Comparison of ENCODE assay signal across 14 mouse cellular contexts in the genomic region with DNA sequence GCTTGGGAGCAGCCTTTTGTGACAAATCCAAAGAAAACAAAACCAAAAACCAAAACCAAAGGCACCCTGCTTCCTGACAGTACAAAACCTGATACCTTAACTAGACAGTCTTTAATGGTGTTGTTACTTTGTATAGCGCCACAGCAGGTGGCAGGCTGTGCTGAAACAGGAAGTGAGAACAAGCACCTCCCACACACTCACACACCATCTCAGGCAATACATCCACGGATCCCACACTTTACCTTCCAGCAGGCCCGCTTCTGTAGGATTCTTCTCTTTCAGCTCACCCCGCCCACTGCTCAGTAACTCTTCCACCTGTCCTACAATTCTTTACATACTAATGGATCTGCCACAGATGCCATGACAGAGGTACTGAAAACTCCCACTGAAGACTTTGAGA. TPM values are rescaled to one million over a fixed set of nuclear protein-coding genes. Genes with fewer than 3 reads are reported as not detected.
DNase-seq lines count a peak whose midpoint lies in the region; ATAC-seq and TF ChIP-seq lines count a peak whose summit lies in the region.
"Had no signal": no experiment of that assay in that cellular context is flagged by ENCODE, and none has a peak within 500 bp of the region (broad histone marks: within the 10 kb centered on the region; RNA-seq: fewer than 3 reads in every experiment).

No protein-coding gene starts in this region.

- H3K4me2 ChIP-seq in lung, embryonic 16.5 days (ENCODE audit: low read depth, low read length): no peak overlapping the region
- H3K4me2 ChIP-seq in midbrain, embryonic 14.5 days (ENCODE audit: low read length): no peak overlapping the region
- no peak overlapping the region for H3K4me2 ChIP-seq in hindbrain, embryonic 16.5 days (ENCODE audit: low read length)
- H3K4me2 ChIP-seq: neural tube, embryonic 15.5 days had no signal

- no peaks in the 10 kb centered on the region for H3K9me3 ChIP-seq in lung, embryonic 16.5 days (ENCODE audit: control insufficient read depth, low read length)
- no peaks in the 10 kb centered on the region for H3K9me3 ChIP-seq in midbrain, embryonic 14.5 days (ENCODE audit: control insufficient read depth, low read length)
- H3K9me3 ChIP-seq in hindbrain, embryonic 16.5 days (ENCODE audit: control insufficient read depth, low read length): no peaks in the 10 kb centered on the region
- H3K9me3 ChIP-seq: embryonic facial prominence, embryonic 10.5 days; midbrain, embryonic 10.5 days; neural tube, embryonic 15.5 days had no signal

- no peak for TF ChIP-seq CTCF in lung, adult 2 months (IDR thresholded peaks at IDR 0.05; ENCODE audit: insufficient read depth, low read length)

- 68% methylated on average over 4 of the region's 4 CpGs for WGBS in lung, embryonic 16.5 days
- whole genome bisulfite sequencing in midbrain, embryonic 14.5 days: 88% methylated on average over 4 of the region's 4 CpGs
- 83% methylated on average over 4 of the region's 4 CpGs for WGBS in hindbrain, embryonic 16.5 days
- 61% methylated on average over 4 of the region's 4 CpGs for WGBS in lung, adult 2 months

- DNase-seq in lung, postnatal 4 days: no peak
- peak; percentile 92 for DNase-seq in ES-CJ7 (ENCODE audit: low read depth, low spot score)
- peak; percentile 62 for DNase-seq in induced T-regulatory cell, adult 2 months (ENCODE audit: low read depth)
- DNase-seq in splenic B cell, adult 2 months (ENCODE audit: low read depth, low spot score): peak; percentile 78
- DNase-seq in midbrain, embryonic 14.5 days: no peak
- DNase-seq in lung, adult 2 months: no peak
- DNase-seq: forebrain, postnatal 0 days; kidney, adult 9 months had no signal

- H3K27ac ChIP-seq in lung, embryonic 16.5 days (ENCODE audit: low read length): peak overlapping the region; percentile 20; the same call in 1 of the 2 replicates
- no peak overlapping the region for H3K27ac ChIP-seq in midbrain, embryonic 14.5 days (replicated peaks; ENCODE audit: low read depth, low read length)
- H3K27ac ChIP-seq in hindbrain, embryonic 16.5 days (ENCODE audit: low read depth, low read length): no peak overlapping the region
- H3K27ac ChIP-seq: embryonic facial prominence, embryonic 10.5 days; midbrain, embryonic 10.5 days; neural tube, embryonic 15.5 days had no signal

- H3K4me1 ChIP-seq in lung, embryonic 16.5 days (replicated peaks; ENCODE audit: control insufficient read depth, insufficient read depth, low read length): peaks cover 22% of the 10 kb centered on the region
- peaks cover 5% of the 10 kb centered on the region for H3K4me1 ChIP-seq in midbrain, embryonic 14.5 days (ENCODE audit: control insufficient read depth, insufficient read depth, low read length)
- peaks cover 2% of the 10 kb centered on the region for H3K4me1 ChIP-seq in hindbrain, embryonic 16.5 days (ENCODE audit: control insufficient read depth, insufficient read depth, low read depth, low read length)
- H3K4me1 ChIP-seq in lung, adult 2 months (ENCODE audit: control insufficient read depth, insufficient read depth, low read length): peaks cover 4% of the 10 kb centered on the region; the same call in 1 of the 2 replicates

- H3K4me3 ChIP-seq in lung, embryonic 16.5 days (ENCODE audit: low read length): no peak overlapping the region
- H3K4me3 ChIP-seq in midbrain, embryonic 14.5 days (replicated peaks; ENCODE audit: low read depth, low read length): no peak overlapping the region
- H3K4me3 ChIP-seq in hindbrain, embryonic 16.5 days (ENCODE audit: low read length): no peak overlapping the region
- no peak overlapping the region for H3K4me3 ChIP-seq in lung, adult 2 months (replicated peaks; ENCODE audit: extremely low read depth, low read depth, low read length)
- H3K4me3 ChIP-seq: embryonic facial prominence, embryonic 10.5 days; midbrain, embryonic 10.5 days; neural tube, embryonic 15.5 days had no signal

- no peak overlapping the region for H3K9ac ChIP-seq in lung, embryonic 16.5 days (ENCODE audit: low read length)
- no peak overlapping the region for H3K9ac ChIP-seq in midbrain, embryonic 14.5 days (replicated peaks; ENCODE audit: low read length)
- H3K9ac ChIP-seq in hindbrain, embryonic 16.5 days (ENCODE audit: low read depth, low read length): no peak overlapping the region
- H3K9ac ChIP-seq: forebrain, postnatal 0 days; neural tube, embryonic 15.5 days had no signal

- H3K27me3 ChIP-seq in lung, embryonic 16.5 days (ENCODE audit: control insufficient read depth, insufficient read depth, low read depth, low read length): no peaks in the 10 kb centered on the region
- H3K27me3 ChIP-seq in splenic B cell, adult 2 months (ENCODE audit: control insufficient read depth, insufficient read depth, low read length, poor library complexity, severe bottlenecking): no peaks in the 10 kb centered on the region
- no peaks in the 10 kb centered on the region for H3K27me3 ChIP-seq in midbrain, embryonic 14.5 days (ENCODE audit: control insufficient read depth, insufficient read depth, low read length)
- H3K27me3 ChIP-seq in hindbrain, embryonic 16.5 days (replicated peaks; ENCODE audit: control insufficient read depth, insufficient read depth, low read length): no peaks in the 10 kb centered on the region
- H3K27me3 ChIP-seq: neural tube, embryonic 15.5 days; Patski had no signal

- no peaks in the 10 kb centered on the region for H3K36me3 ChIP-seq in lung, embryonic 16.5 days (ENCODE audit: control insufficient read depth, insufficient read depth, low read length)
- no peaks in the 10 kb centered on the region for H3K36me3 ChIP-seq in splenic B cell, adult 2 months (ENCODE audit: control insufficient read depth, insufficient read depth, low read length, poor library complexity, severe bottlenecking)
- H3K36me3 ChIP-seq in midbrain, embryonic 14.5 days (ENCODE audit: control insufficient read depth, insufficient read depth, low read length): no peaks in the 10 kb centered on the region
- H3K36me3 ChIP-seq in hindbrain, embryonic 16.5 days (ENCODE audit: control insufficient read depth, insufficient read depth, low read length): no peaks in the 10 kb centered on the region
- H3K36me3 ChIP-seq: embryonic facial prominence, embryonic 10.5 days; midbrain, embryonic 10.5 days; neural tube, embryonic 15.5 days had no signal

- TF ChIP-seq POLR2A in lung, adult 2 months (IDR thresholded peaks at IDR 0.05; ENCODE audit: borderline replicate concordance, extremely low read depth, low read depth, low read length): no peak

- no peak for ATAC-seq in lung, embryonic 16.5 days (ENCODE audit: low read depth)
- ATAC-seq in midbrain, embryonic 14.5 days (ENCODE audit: low FRiP score, low TSS enrichment): no peak
- ATAC-seq in hindbrain, embryonic 16.5 days: no peak
- ATAC-seq: forebrain, postnatal 0 days; Patski had no signal

RNA-seq across cellular contexts. Expression of gene Lamc1, which starts 44.6 kb away (rescaled TPM):
- polyA plus RNA-seq in lung, embryonic 16.5 days (2015; fragmentation: Nextera tagmentation; extraction: Ambion mirVana): 126 and 135 TPM in 2 replicates
- polyA plus RNA-seq in midbrain, embryonic 14.5 days (2014; fragmentation: Nextera tagmentation; extraction: Ambion mirVana): 12.4 and 23.8 TPM in 2 replicates
- 15.4 and 19.1 TPM in 2 replicates for polyA plus RNA-seq in hindbrain, embryonic 16.5 days (2015; fragmentation: Nextera tagmentation; extraction: Ambion mirVana)
- 101 and 116 TPM in 2 replicates for polyA plus RNA-seq in lung, adult 2 months (2012; rRNA removed)

Comparison
In these comparisons a context has a peak if more than half of its experiments do, and no peak if none do; other contexts are left out.
1. DNase-seq: peak in ES-CJ7 (single experiment), induced T-regulatory cell, adult 2 months (single experiment) and splenic B cell, adult 2 months (single experiment); none in lung, postnatal 4 days (0 of 2), midbrain, embryonic 14.5 days (single experiment) and lung, adult 2 months (single experiment).